In genomic region chr12:117251663-117252425, GRCm38 (mm10) we compare ENCODE assay signal across 11 mouse cellular contexts.
A peak's percentile ranks its signal among the peaks of the same experiment; 100 is the strongest.
DNase-seq lines count a peak whose midpoint lies in the region; ATAC-seq and TF ChIP-seq lines count a peak whose summit lies in the region.
"Had no signal": no experiment of that assay in that cellular context is flagged by ENCODE, and none has a peak within 500 bp of the region (broad histone marks: within the 10 kb centered on the region; RNA-seq: fewer than 3 reads in every experiment).

No protein-coding gene starts in this region.

- H3K4me2 ChIP-seq in stomach, embryonic 15.5 days, result no peak overlapping the region
- no peak overlapping the region for H3K4me2 ChIP-seq in stomach, postnatal 0 days (replicated peaks; ENCODE audit: low read depth)
- H3K4me2 ChIP-seq in liver, embryonic 16.5 days (ENCODE audit: low read depth, low read length), result peak overlapping the region; percentile 17

- no peaks in the 10 kb centered on the region for H3K9me3 ChIP-seq in stomach, embryonic 15.5 days
- H3K9me3 ChIP-seq in stomach, postnatal 0 days (ENCODE audit: control insufficient read depth, low read length), result no peaks in the 10 kb centered on the region
- no peaks in the 10 kb centered on the region for H3K9me3 ChIP-seq in liver, embryonic 16.5 days (replicated peaks; ENCODE audit: control insufficient read depth, low read length)

- no peak for DNase-seq in stomach, postnatal 0 days (ENCODE audit: low spot score)
- DNase-seq in ovary, adult 18-20 months (ENCODE audit: low spot score), result no peak
- DNase-seq in cerebellum, adult 11 months, result no peak
- DNase-seq in urinary bladder, postnatal 36 days (ENCODE audit: low spot score in 2 of 2), result no peak
- DNase-seq: heart, postnatal 10 days; thymus, postnatal 25 days had no signal

- no peak for TF ChIP-seq CTCF in stomach, postnatal 0 days (IDR thresholded peaks at IDR 0.05; ENCODE audit: low read depth)

- H3K4me3 ChIP-seq in stomach, embryonic 15.5 days (replicated peaks), result no peak overlapping the region
- H3K4me3 ChIP-seq in stomach, postnatal 0 days (ENCODE audit: low read depth, low read length), result no peak overlapping the region
- no peak overlapping the region for H3K4me3 ChIP-seq in liver, embryonic 16.5 days (ENCODE audit: low read depth, low read length)
- H3K4me3 ChIP-seq: myocyte had no signal

- H3K4me1 ChIP-seq in stomach, embryonic 15.5 days, result no peaks in the 10 kb centered on the region
- no peaks in the 10 kb centered on the region for H3K4me1 ChIP-seq in stomach, postnatal 0 days (replicated peaks; ENCODE audit: control insufficient read depth, insufficient read depth)
- H3K4me1 ChIP-seq in liver, embryonic 16.5 days (ENCODE audit: control insufficient read depth, low read depth, low read length), result peaks cover 12% of the 10 kb centered on the region; the same call in 1 of the 2 replicates

- no peaks in the 10 kb centered on the region for H3K27me3 ChIP-seq in stomach, embryonic 15.5 days (replicated peaks)
- no peaks in the 10 kb centered on the region for H3K27me3 ChIP-seq in stomach, postnatal 0 days (ENCODE audit: control insufficient read depth, insufficient read depth, low read length)
- no peaks in the 10 kb centered on the region for H3K27me3 ChIP-seq in liver, embryonic 16.5 days (ENCODE audit: control insufficient read depth, insufficient read depth, low read depth, low read length)

- H3K36me3 ChIP-seq in stomach, embryonic 15.5 days, result no peaks in the 10 kb centered on the region
- H3K36me3 ChIP-seq in stomach, postnatal 0 days (ENCODE audit: control insufficient read depth, insufficient read depth, low read length), result no peaks in the 10 kb centered on the region
- no peaks in the 10 kb centered on the region for H3K36me3 ChIP-seq in liver, embryonic 16.5 days (ENCODE audit: control insufficient read depth, insufficient read depth)
- H3K36me3 ChIP-seq: G1E had no signal

- TF ChIP-seq EP300 in stomach, postnatal 0 days (optimal IDR thresholded peaks at IDR 0.05), result no peak

- WGBS in stomach, embryonic 15.5 days, result 24% methylated on average over 11 of the region's 11 CpGs
- 37% methylated on average over 11 of the region's 11 CpGs for WGBS in stomach, postnatal 0 days
- 18% methylated on average over 11 of the region's 11 CpGs for WGBS in liver, embryonic 16.5 days (ENCODE audit: insufficient replicate concordance)

- H3K9ac ChIP-seq in stomach, embryonic 15.5 days, result no peak overlapping the region
- H3K9ac ChIP-seq in stomach, postnatal 0 days (ENCODE audit: low read length), result no peak overlapping the region
- H3K9ac ChIP-seq in liver, embryonic 16.5 days (ENCODE audit: low read depth, low read length), result no peak overlapping the region

- peak; percentile 28; the same call in 1 of the 2 replicates for ATAC-seq in stomach, embryonic 15.5 days (ENCODE audit: insufficient read depth, low FRiP score, low read depth)
- no peak for ATAC-seq in stomach, postnatal 0 days (ENCODE audit: low FRiP score, low TSS enrichment)
- peak; percentile 48 for ATAC-seq in granulocyte monocyte progenitor cell, adult 5-6 weeks (replicated peaks; ENCODE audit: poor library complexity, severe bottlenecking)
- peak; percentile 75 for ATAC-seq in liver, embryonic 16.5 days (ENCODE audit: low read depth)

- H3K27ac ChIP-seq in stomach, embryonic 15.5 days, result no peak overlapping the region
- H3K27ac ChIP-seq in stomach, postnatal 0 days (replicated peaks), result no peak overlapping the region
- H3K27ac ChIP-seq in liver, embryonic 16.5 days (ENCODE audit: low read length), result peak overlapping the region; percentile 34; the same call in 1 of the 2 replicates
